17 mouse cellular contexts compared by ENCODE assay signal in genomic region chr5:4311169-4311568, GRCm38 (mm10).
DNase-seq lines count a peak whose midpoint lies in the region; ATAC-seq and TF ChIP-seq lines count a peak whose summit lies in the region.
"Had no signal": no experiment of that assay in that cellular context is flagged by ENCODE, and none has a peak within 500 bp of the region (broad histone marks: within the 10 kb centered on the region; RNA-seq: fewer than 3 reads in every experiment).

No protein-coding gene starts in this region.

- peak overlapping the region; percentile 65 for H3K27ac ChIP-seq in heart, embryonic 10.5 days
- peak overlapping the region; percentile 56; the same call in 1 of the 2 replicates for H3K27ac ChIP-seq in layer of hippocampus, adult 2 months
- H3K27ac ChIP-seq in limb, embryonic 12.5 days, result 0 out of 2 replicates have a peak overlapping the region, but pooled peaks have one; percentile 53
- H3K27ac ChIP-seq in stomach, embryonic 15.5 days, result peak overlapping the region; percentile 16; the same call in 1 of the 2 replicates
- H3K27ac ChIP-seq: embryonic facial prominence, embryonic 12.5 days; hindbrain, embryonic 14.5 days; liver, embryonic 14.5 days had no signal

- peaks cover 6% of the 10 kb centered on the region for H3K4me1 ChIP-seq in heart, embryonic 10.5 days
- peaks cover 7% of the 10 kb centered on the region; the same call in 1 of the 2 replicates for H3K4me1 ChIP-seq in limb, embryonic 12.5 days (replicated peaks)
- no peaks in the 10 kb centered on the region for H3K4me1 ChIP-seq in stomach, embryonic 15.5 days

- ATAC-seq in limb, embryonic 12.5 days (ENCODE audit: insufficient number of reproducible peaks, insufficient read depth, low FRiP score, low TSS enrichment, low read depth), result no peak
- ATAC-seq in stomach, embryonic 15.5 days (ENCODE audit: insufficient read depth, low FRiP score, low read depth), result no peak
- no peak for ATAC-seq in cerebellum, adult (ENCODE audit: insufficient number of reproducible peaks, low FRiP score, low TSS enrichment)

- H3K9ac ChIP-seq in limb, embryonic 12.5 days (replicated peaks), result no peak overlapping the region
- H3K9ac ChIP-seq in stomach, embryonic 15.5 days, result no peak overlapping the region
- H3K9ac ChIP-seq: embryonic facial prominence, embryonic 12.5 days; hindbrain, embryonic 14.5 days; liver, embryonic 14.5 days had no signal

- DNase-seq in heart, embryonic 10.5 days (ENCODE audit: low spot score), result no peak
- no peak for DNase-seq in heart, adult 11 months
- no peak for DNase-seq in layer of hippocampus, adult 2 months (ENCODE audit: low spot score in 2 of 2)
- no peak for DNase-seq in layer of hippocampus, postnatal 36 days
- DNase-seq in right cerebral cortex, adult 2 months (ENCODE audit: low spot score in 2 of 2), result no peak
- DNase-seq: adrenal gland, adult 8-10 months; B cell, adult 2 months; cerebellum, adult 9-11 months; gastrocnemius, postnatal 36 days; kidney, adult 9 months; thymus, adult 2 months had no signal

- no peak overlapping the region for H3K4me2 ChIP-seq in limb, embryonic 12.5 days
- no peak overlapping the region for H3K4me2 ChIP-seq in stomach, embryonic 15.5 days
- H3K4me2 ChIP-seq: embryonic facial prominence, embryonic 12.5 days; hindbrain, embryonic 14.5 days had no signal

- no peak overlapping the region for H3K4me3 ChIP-seq in heart, embryonic 10.5 days
- H3K4me3 ChIP-seq in layer of hippocampus, adult 2 months, result no peak overlapping the region
- H3K4me3 ChIP-seq in limb, embryonic 12.5 days (replicated peaks), result no peak overlapping the region
- H3K4me3 ChIP-seq in stomach, embryonic 15.5 days (replicated peaks), result no peak overlapping the region
- H3K4me3 ChIP-seq: embryonic facial prominence, embryonic 12.5 days had no signal

- H3K27me3 ChIP-seq in heart, embryonic 10.5 days (ENCODE audit: insufficient read depth, poor library complexity, severe bottlenecking), result no peaks in the 10 kb centered on the region
- no peaks in the 10 kb centered on the region for H3K27me3 ChIP-seq in limb, embryonic 12.5 days
- H3K27me3 ChIP-seq in stomach, embryonic 15.5 days (replicated peaks), result no peaks in the 10 kb centered on the region
- H3K27me3 ChIP-seq: embryonic facial prominence, embryonic 12.5 days had no signal

- 58% methylated on average over 4 of the region's 4 CpGs for WGBS in heart, embryonic 10.5 days
- WGBS in limb, embryonic 12.5 days, result 48% methylated on average over 4 of the region's 4 CpGs
- 53% methylated on average over 4 of the region's 4 CpGs for WGBS in stomach, embryonic 15.5 days

- TF ChIP-seq CTCF in layer of hippocampus, adult 2 months (conservative IDR thresholded peaks at IDR 0.05), result no peak

- no peaks in the 10 kb centered on the region for H3K36me3 ChIP-seq in heart, embryonic 10.5 days
- H3K36me3 ChIP-seq in limb, embryonic 12.5 days, result no peaks in the 10 kb centered on the region
- H3K36me3 ChIP-seq in stomach, embryonic 15.5 days, result no peaks in the 10 kb centered on the region
- H3K36me3 ChIP-seq: embryonic facial prominence, embryonic 12.5 days had no signal

- H3K9me3 ChIP-seq in heart, embryonic 10.5 days, result no peaks in the 10 kb centered on the region
- no peaks in the 10 kb centered on the region for H3K9me3 ChIP-seq in limb, embryonic 12.5 days
- H3K9me3 ChIP-seq in stomach, embryonic 15.5 days, result no peaks in the 10 kb centered on the region
- H3K9me3 ChIP-seq: embryonic facial prominence, embryonic 12.5 days had no signal
